Mouse (Mus musculus) neural tube, embryonic 15.5 days (tissue): ENCODE results near the gene Ppox. TPM values are rescaled to one million over a fixed set of nuclear protein-coding genes. Genes with fewer than 3 reads are reported as not detected.
"Not testable (repeated sequence)": the region's sequence is repeated elsewhere in the genome, so short reads cannot be mapped to it uniquely, and the experiment has no call there.

ENCODE experiments used
- ATAC-seq: fragments of 200-750 bp; cut with Nextera tagmentation; 2 replicates; pipeline ENCODE4 v1.8.0; 2017; ENCODE audit warnings: mild to moderate bottlenecking, moderate TSS enrichment, moderate library complexity; ENCODE audit not compliant: low FRiP score
- H3K27ac ChIP-seq: fragments of 300-500 bp; sonication (generic); replicated peaks from 2 replicates; pipeline ENCODE4 v1.5.1; 2015; ENCODE audit warnings: mild to moderate bottlenecking, inconsistent platforms
- H3K27me3 ChIP-seq: fragments of 300-500 bp; sonication (generic); replicated peaks from 2 replicates; pipeline ENCODE4 v1.6.1; 2015; ENCODE audit warnings: inconsistent platforms
- H3K36me3 ChIP-seq: fragments of 300-500 bp; sonication (generic); 2 replicates; pipeline ENCODE4 v1.6.1; 2015; ENCODE audit warnings: inconsistent platforms
- H3K4me1 ChIP-seq: fragments of 300-500 bp; sonication (generic); 2 replicates; pipeline ENCODE4 v1.6.1; 2015; ENCODE audit warnings: inconsistent platforms
- H3K4me2 ChIP-seq: fragments of 300-500 bp; sonication (generic); 2 replicates; pipeline ENCODE4 v1.6.1; 2015; ENCODE audit warnings: inconsistent platforms, mild to moderate bottlenecking, moderate library complexity
- H3K4me3 ChIP-seq: fragments of 300-500 bp; sonication (generic); replicated peaks from 2 replicates; pipeline ENCODE4 v1.5.1; 2015; ENCODE audit warnings: mild to moderate bottlenecking, inconsistent platforms
- H3K9ac ChIP-seq: fragments of 300-500 bp; sonication (generic); replicated peaks from 2 replicates; pipeline ENCODE4 v1.6.1; 2015; ENCODE audit warnings: mild to moderate bottlenecking, inconsistent platforms
- H3K9me3 ChIP-seq: fragments of 300-500 bp; sonication (generic); replicated peaks from 2 replicates; pipeline ENCODE4 v1.6.1; 2016; ENCODE audit warnings: inconsistent platforms
- WGBS: fragments of 180-500 bp; shearing (Covaris S2); methylation state at CpG from one replicate; pipeline ENCODE4 v1.1.7; 2015; ENCODE audit warnings: mixed read lengths; 5-methylcytosine and 5-hydroxymethylcytosine counted together
- polyA plus RNA-seq: library from polyadenylated mRNA; unstranded; fragments of >200 nt; fragmentation: Nextera tagmentation; extraction: Ambion mirVana; gene quantifications from 2 replicates; pipeline ENCODE4 v1.2.1, GENCODE M21; 2015

Ppox gene
- polyA plus RNA-seq, 1 experiment from 2014 or later = 42.7 TPM

- 54% methylated on average over 3 of the region's 3 CpGs for WGBS
These were observed 32.4 kb downstream of the Ppox start for GRCm38 (mm10) chr1:171248386-171249226.

DNA sequence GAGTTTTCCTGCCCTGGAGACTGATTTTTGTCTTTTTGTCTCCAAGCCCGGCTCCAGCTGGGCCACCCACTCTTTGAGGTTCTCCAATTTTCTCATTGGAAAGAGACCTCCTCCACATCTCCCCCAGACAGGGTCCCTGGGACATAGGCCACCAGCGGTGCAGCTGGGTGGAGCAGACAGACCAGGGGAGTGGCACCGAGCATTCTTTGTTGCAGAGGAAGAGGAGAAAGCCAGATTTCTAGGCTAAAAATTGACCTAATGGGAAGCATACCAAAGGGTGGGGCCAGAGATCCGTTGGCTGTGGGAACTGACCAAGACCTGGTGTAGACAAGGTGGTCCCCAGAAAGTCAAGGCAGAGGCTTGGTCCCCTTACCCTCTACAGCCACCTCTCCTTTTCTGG, 33.1 kb downstream of the Ppox start:
- Histone ChIP-seq H3K4me2 (peak overlapping the region; percentile 78), H3K9ac (peak overlapping the region; percentile 45; the same call in 1 of the 2 replicates), H3K4me1 (peaks cover 60% of the 10 kb centered on the region), H3K36me3 (peaks cover 12% of the 10 kb centered on the region), H3K27me3 (no peaks in the 10 kb centered on the region), H3K4me3 (peak overlapping the region; percentile 77; the same call in 1 of the 2 replicates), H3K27ac (peak overlapping the region; percentile 84; the same call in 1 of the 2 replicates), H3K9me3 (no peaks in the 10 kb centered on the region)
- no peak for ATAC-seq
- 28% methylated on average over 4 of the region's 4 CpGs for WGBS

More at GRCm38 (mm10) chr1:171248386-171249226, 32.4 kb downstream of the Ppox start:
- Histone ChIP-seq H3K27me3 (no peaks in the 10 kb centered on the region), H3K9me3 (no peaks in the 10 kb centered on the region), H3K36me3 (peaks cover 5% of the 10 kb centered on the region; the same call in 1 of the 2 replicates), H3K4me2 (peak overlapping the region; percentile 78; the same call in 1 of the 2 replicates), H3K4me3 (no peak overlapping the region), H3K9ac (no peak overlapping the region), H3K4me1 (peaks cover 60% of the 10 kb centered on the region), H3K27ac (no peak overlapping the region)
- no peak for ATAC-seq

- H3K4me3 ChIP-seq = peak overlapping the region; percentile 77
- H3K36me3 ChIP-seq = peaks cover 16% of the 10 kb centered on the region
- peak overlapping the region; percentile 84 for H3K27ac ChIP-seq
- H3K9ac ChIP-seq = peak overlapping the region; percentile 45
- ATAC-seq = peak; percentile 11
- H3K9me3 ChIP-seq = no peaks in the 10 kb centered on the region
- no peaks in the 10 kb centered on the region for H3K27me3 ChIP-seq
- H3K4me1 ChIP-seq = peaks cover 56% of the 10 kb centered on the region
- 11% methylated on average over 13 of the region's 13 CpGs for WGBS
- H3K4me2 ChIP-seq = peak overlapping the region; percentile 78
These were observed 33.5 kb downstream of the Ppox start for GRCm38 (mm10) chr1:171247453-171247841.

- H3K9ac ChIP-seq = peak overlapping the region; percentile 88
- peak overlapping the region; percentile 84 for H3K27ac ChIP-seq
- H3K9me3 ChIP-seq = no peaks in the 10 kb centered on the region
- H3K4me2 ChIP-seq = peak overlapping the region; percentile 78
- H3K36me3 ChIP-seq = peaks cover 22% of the 10 kb centered on the region
- ATAC-seq = peak; percentile 95
- under 1% methylated on average over 41 of the region's 41 CpGs for WGBS
- H3K4me3 ChIP-seq = peak overlapping the region; percentile 77
- H3K27me3 ChIP-seq = no peaks in the 10 kb centered on the region
- H3K4me1 ChIP-seq = peaks cover 50% of the 10 kb centered on the region
These were observed 34.1 kb downstream of the Ppox start for GRCm38 (mm10) chr1:171246709-171247452.

DNA sequence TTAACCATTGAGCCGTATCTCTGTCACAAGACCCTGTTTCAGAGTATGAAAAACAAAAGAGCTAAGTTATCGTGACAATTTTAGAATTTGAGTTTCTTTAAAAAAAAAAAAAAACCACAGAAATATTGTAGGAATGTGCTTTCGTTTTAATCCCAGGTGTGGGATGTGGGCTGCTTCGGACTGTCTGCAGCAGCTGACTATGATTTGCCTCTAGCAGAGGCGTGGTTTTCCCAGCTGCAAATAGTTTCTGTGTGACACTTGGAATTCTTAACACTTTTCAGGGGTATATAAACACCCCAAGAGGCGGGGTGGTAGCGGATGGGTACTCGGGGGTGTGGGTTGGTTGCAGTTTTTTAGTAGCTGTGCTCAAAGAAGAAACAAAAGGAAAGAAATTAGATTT, 35.6 kb downstream of the Ppox start:
- Histone ChIP-seq H3K4me2 (peak overlapping the region; percentile 78), H3K27ac (no peak overlapping the region), H3K4me3 (no peak overlapping the region), H3K9me3 (no peaks in the 10 kb centered on the region), H3K9ac (no peak overlapping the region), H3K27me3 (no peaks in the 10 kb centered on the region), H3K36me3 (peaks cover 35% of the 10 kb centered on the region), H3K4me1 (peaks cover 35% of the 10 kb centered on the region)
- no peak for ATAC-seq
- WGBS = 95% methylated on average over 8 of the region's 8 CpGs

GRCm38 (mm10) chr1:171241952-171242351, 39.0 kb downstream of the Ppox start:
- 87% methylated on average over 12 of the region's 12 CpGs for WGBS
- H3K36me3 ChIP-seq = peaks cover 66% of the 10 kb centered on the region

GRCm38 (mm10) chr1:171240911-171241310, 40.1 kb downstream of the Ppox start:
- no peak overlapping the region for H3K27ac ChIP-seq
- H3K9ac ChIP-seq = no peak overlapping the region
- ATAC-seq = no peak
- H3K36me3 ChIP-seq = peaks cover 74% of the 10 kb centered on the region
- no peak overlapping the region for H3K4me3 ChIP-seq
- peaks cover 14% of the 10 kb centered on the region for H3K4me1 ChIP-seq
- 95% methylated on average over 10 of the region's 10 CpGs for WGBS
- H3K4me2 ChIP-seq = no peak overlapping the region
- no peaks in the 10 kb centered on the region for H3K9me3 ChIP-seq
- no peaks in the 10 kb centered on the region for H3K27me3 ChIP-seq

More at GRCm38 (mm10) chr1:171241952-171242351, 39.0 kb downstream of the Ppox start:
- not testable (repeated sequence) for H3K9me3 ChIP-seq, H3K27me3 ChIP-seq, H3K4me2 ChIP-seq, H3K27ac ChIP-seq, H3K4me3 ChIP-seq, ATAC-seq, H3K9ac ChIP-seq
- H3K4me1 ChIP-seq = peaks cover 20% of the 10 kb centered on the region

DNA sequence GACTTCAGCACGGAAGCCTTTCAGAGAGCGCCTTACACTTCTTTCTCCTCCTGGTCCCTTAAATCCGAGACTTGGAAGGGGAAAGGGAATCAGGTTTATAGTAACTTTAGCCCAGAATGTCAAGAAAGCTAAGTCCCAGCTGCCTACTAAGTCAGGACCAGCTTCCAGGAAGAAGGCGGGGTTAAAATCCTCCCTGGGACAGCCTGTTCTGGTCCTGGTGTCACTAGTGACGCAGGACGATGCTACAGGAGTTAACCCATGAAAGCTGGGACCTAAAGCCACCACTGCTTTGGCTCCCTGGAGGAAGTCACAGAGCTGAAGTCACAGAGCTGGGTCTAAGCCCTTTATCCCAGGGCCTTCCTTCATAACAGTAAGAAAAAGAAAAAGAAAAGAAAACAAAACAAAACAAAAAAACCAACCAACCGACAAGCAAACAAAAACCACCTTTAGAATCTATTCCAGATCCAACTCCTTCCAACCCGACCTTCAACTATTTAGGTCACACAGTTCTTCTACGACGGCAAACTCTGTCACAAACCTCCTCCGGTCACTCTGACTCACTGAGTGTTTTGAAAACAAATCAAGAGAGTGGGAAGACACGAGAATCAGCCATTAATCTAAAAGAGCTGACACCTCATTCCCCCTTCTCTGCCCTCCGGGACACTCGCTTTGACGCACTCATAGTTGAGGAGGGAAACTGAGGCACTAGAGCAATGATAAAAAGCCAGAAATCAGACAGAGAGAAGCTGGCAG, 40.8 kb downstream of the Ppox start:
- ATAC-seq = no peak
- H3K9me3 ChIP-seq = no peaks in the 10 kb centered on the region
- H3K9ac ChIP-seq = no peak overlapping the region
- H3K4me3 ChIP-seq = no peak overlapping the region
- H3K4me2 ChIP-seq = no peak overlapping the region
- 86% methylated on average over 15 of the region's 15 CpGs for WGBS
- no peaks in the 10 kb centered on the region for H3K27me3 ChIP-seq
- peaks cover 82% of the 10 kb centered on the region for H3K36me3 ChIP-seq
- peaks cover 8% of the 10 kb centered on the region; the same call in 1 of the 2 replicates for H3K4me1 ChIP-seq
- no peak overlapping the region for H3K27ac ChIP-seq

- H3K4me3 ChIP-seq = no peak overlapping the region
- 76% methylated on average over 14 of the region's 14 CpGs for WGBS
- ATAC-seq = no peak
- H3K9ac ChIP-seq = no peak overlapping the region
- no peak overlapping the region for H3K4me2 ChIP-seq
- no peaks in the 10 kb centered on the region for H3K9me3 ChIP-seq
- H3K4me1 ChIP-seq = peaks cover 2% of the 10 kb centered on the region; the same call in 1 of the 2 replicates
- no peaks in the 10 kb centered on the region for H3K27me3 ChIP-seq
- peaks cover 92% of the 10 kb centered on the region for H3K36me3 ChIP-seq
- no peak overlapping the region for H3K27ac ChIP-seq
These were observed 42.5 kb downstream of the Ppox start for GRCm38 (mm10) chr1:171238463-171238862.

DNA sequence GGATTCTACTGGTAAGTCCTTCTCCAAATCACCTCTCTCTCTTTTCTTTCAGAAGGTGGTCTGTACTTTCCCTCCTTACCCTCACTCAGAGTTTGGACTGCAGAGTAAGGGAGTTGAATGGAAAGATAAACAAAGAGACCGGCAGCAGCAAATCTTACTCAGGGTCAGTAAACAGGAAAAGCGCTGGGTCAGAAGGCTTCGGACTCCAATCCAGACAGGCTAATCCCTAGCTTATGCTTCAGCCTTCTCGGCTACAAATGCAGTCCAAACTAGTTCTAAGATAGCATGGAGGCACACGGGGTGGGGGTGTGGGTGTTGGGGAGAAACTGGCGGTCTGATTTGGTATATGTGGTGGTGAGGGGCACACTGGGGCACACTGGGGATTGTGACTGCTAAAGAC, 43.5 kb downstream of the Ppox start:
- H3K9ac ChIP-seq = no peak overlapping the region
- H3K27ac ChIP-seq = no peak overlapping the region
- no peaks in the 10 kb centered on the region for H3K27me3 ChIP-seq
- no peak for ATAC-seq
- peaks cover 2% of the 10 kb centered on the region; the same call in 1 of the 2 replicates for H3K4me1 ChIP-seq
- H3K4me2 ChIP-seq = no peak overlapping the region
- no peaks in the 10 kb centered on the region for H3K9me3 ChIP-seq
- 93% methylated on average over 6 of the region's 6 CpGs for WGBS
- H3K36me3 ChIP-seq = peaks cover 83% of the 10 kb centered on the region
- no peak overlapping the region for H3K4me3 ChIP-seq

- Histone ChIP-seq H3K27ac (no peak overlapping the region), H3K4me2 (no peak overlapping the region), H3K36me3 (peaks cover 67% of the 10 kb centered on the region), H3K9ac (no peak overlapping the region), H3K4me1 (peaks cover 2% of the 10 kb centered on the region; the same call in 1 of the 2 replicates), H3K27me3 (no peaks in the 10 kb centered on the region), H3K9me3 (no peaks in the 10 kb centered on the region), H3K4me3 (no peak overlapping the region)
- no peak for ATAC-seq
- WGBS = 94% methylated on average over 4 of the region's 4 CpGs
These were observed 45.2 kb downstream of the Ppox start for GRCm38 (mm10) chr1:171235791-171236190.
